Mouse (Mus musculus): Measurements from ENCODE around the gene Tomm22. TPM values are rescaled to one million over a fixed set of nuclear protein-coding genes. Genes with fewer than 3 reads are reported as not detected.

Tomm22 gene
- polyA plus RNA-seq, 1 experiment from 2014 or later, result 327 TPM

GRCm38 (mm10) chr15:79688268-79688956, 17.8 kb downstream of the Tomm22 start:
- peak overlapping the region; percentile 66 for H3K4me2 ChIP-seq
- H3K36me3 ChIP-seq (ENCODE audit: control insufficient read depth, insufficient read depth, low read length), result no peaks in the 10 kb centered on the region
- peak overlapping the region; percentile 79 for H3K4me3 ChIP-seq (ENCODE audit: low read depth, low read length)
- ATAC-seq (ENCODE audit: low FRiP score) (no peak), DNase-seq (ENCODE audit: low spot score, missing footprints) (no peak)
- H3K9me3 ChIP-seq (ENCODE audit: control insufficient read depth, low read length), result no peaks in the 10 kb centered on the region
- WGBS, result 5% methylated on average over 8 of the region's 8 CpGs
- no peaks in the 10 kb centered on the region for H3K27me3 ChIP-seq (ENCODE audit: control insufficient read depth, insufficient read depth, low read length)
- peak overlapping the region; percentile 84 for H3K9ac ChIP-seq (ENCODE audit: low read length)
- peaks cover 41% of the 10 kb centered on the region for H3K4me1 ChIP-seq (ENCODE audit: control insufficient read depth, insufficient read depth, low read length)
- H3K27ac ChIP-seq (ENCODE audit: low read depth, low read length), result peak overlapping the region; percentile 85

GRCm38 (mm10) chr15:79689662-79690425, 19.2 kb downstream of the Tomm22 start:
- H3K4me1 ChIP-seq (ENCODE audit: control insufficient read depth, insufficient read depth, low read length), result peaks cover 41% of the 10 kb centered on the region
- DNase-seq (ENCODE audit: low spot score, missing footprints), result no peak
- WGBS, result 18% methylated on average over 24 of the region's 24 CpGs

GRCm38 (mm10) chr15:79690426-79691022, 19.9 kb downstream of the Tomm22 start, which contains the start of gene Gtpbp1:
TSS of gene Gtpbp1 (plus strand) at chr15:79690845.
- ATAC-seq (ENCODE audit: low FRiP score), result peak; percentile 96
- Histone ChIP-seq H3K4me2 (peak within 1 kb of the TSS; percentile 99), H3K9me3 (ENCODE audit: control insufficient read depth, low read length) (no peaks in the 10 kb centered on the region), H3K27me3 (ENCODE audit: control insufficient read depth, insufficient read depth, low read length) (no peaks in the 10 kb centered on the region), H3K4me3 (ENCODE audit: low read depth, low read length) (peak within 1 kb of the TSS; percentile 95), H3K9ac (ENCODE audit: low read length) (peak within 1 kb of the TSS; percentile 91), H3K27ac (ENCODE audit: low read depth, low read length) (peak within 1 kb of the TSS; percentile 82), H3K36me3 (ENCODE audit: control insufficient read depth, insufficient read depth, low read length) (no peaks in the 10 kb centered on the region), H3K4me1 (ENCODE audit: control insufficient read depth, insufficient read depth, low read length) (peaks cover 34% of the 10 kb centered on the region)
- DNase-seq (ENCODE audit: low spot score, missing footprints), result peak; percentile 98
- under 1% methylated on average over 45 of the region's 45 CpGs for WGBS

More at GRCm38 (mm10) chr15:79689662-79690425, 19.2 kb downstream of the Tomm22 start:
- ATAC-seq (ENCODE audit: low FRiP score), result no peak
- Histone ChIP-seq H3K4me2 (peak overlapping the region; percentile 51), H3K27me3 (ENCODE audit: control insufficient read depth, insufficient read depth, low read length) (no peaks in the 10 kb centered on the region), H3K36me3 (ENCODE audit: control insufficient read depth, insufficient read depth, low read length) (no peaks in the 10 kb centered on the region), H3K4me3 (ENCODE audit: low read depth, low read length) (peak overlapping the region; percentile 95), H3K9me3 (ENCODE audit: control insufficient read depth, low read length) (no peaks in the 10 kb centered on the region), H3K27ac (ENCODE audit: low read depth, low read length) (no peak overlapping the region), H3K9ac (ENCODE audit: low read length) (peak overlapping the region; percentile 30; the same call in 1 of the 2 replicates)

GRCm38 (mm10) chr15:79691023-79691508, 20.4 kb downstream of the Tomm22 start:
- no peaks in the 10 kb centered on the region for H3K27me3 ChIP-seq (ENCODE audit: control insufficient read depth, insufficient read depth, low read length)
- peaks cover 29% of the 10 kb centered on the region for H3K4me1 ChIP-seq (ENCODE audit: control insufficient read depth, insufficient read depth, low read length)
- under 1% methylated on average over 50 of the region's 53 CpGs for WGBS
- DNase-seq (ENCODE audit: low spot score, missing footprints), result no peak
- H3K9me3 ChIP-seq (ENCODE audit: control insufficient read depth, low read length), result no peaks in the 10 kb centered on the region
- H3K36me3 ChIP-seq (ENCODE audit: control insufficient read depth, insufficient read depth, low read length), result peaks cover under 1% of the 10 kb centered on the region; the same call in 1 of the 2 replicates
- H3K9ac ChIP-seq (ENCODE audit: low read length), result peak overlapping the region; percentile 91
- peak overlapping the region; percentile 95 for H3K4me3 ChIP-seq (ENCODE audit: low read depth, low read length)
- peak overlapping the region; percentile 99 for H3K4me2 ChIP-seq
- peak; percentile 54 for ATAC-seq (ENCODE audit: low FRiP score)
- peak overlapping the region; percentile 82 for H3K27ac ChIP-seq (ENCODE audit: low read depth, low read length)

GRCm38 (mm10) chr15:79692334-79692733, 21.7 kb downstream of the Tomm22 start:
- Histone ChIP-seq H3K4me2 (0 out of 2 replicates have a peak overlapping the region, but pooled peaks have one; percentile 2), H3K27ac (ENCODE audit: low read depth, low read length) (no peak overlapping the region), H3K4me3 (ENCODE audit: low read depth, low read length) (no peak overlapping the region), H3K9me3 (ENCODE audit: control insufficient read depth, low read length) (no peaks in the 10 kb centered on the region), H3K4me1 (ENCODE audit: control insufficient read depth, insufficient read depth, low read length) (peaks cover 24% of the 10 kb centered on the region), H3K36me3 (ENCODE audit: control insufficient read depth, insufficient read depth, low read length) (peaks cover 3% of the 10 kb centered on the region; the same call in 1 of the 2 replicates), H3K27me3 (ENCODE audit: control insufficient read depth, insufficient read depth, low read length) (no peaks in the 10 kb centered on the region), H3K9ac (ENCODE audit: low read length) (no peak overlapping the region)
- ATAC-seq (ENCODE audit: low FRiP score) (no peak), DNase-seq (ENCODE audit: low spot score, missing footprints) (no peak)
- WGBS, result 83% methylated on average over 5 of the region's 5 CpGs

GRCm38 (mm10) chr15:79693740-79694139, 23.1 kb downstream of the Tomm22 start:
- no peak overlapping the region for H3K4me3 ChIP-seq (ENCODE audit: low read depth, low read length)
- H3K9ac ChIP-seq (ENCODE audit: low read length), result no peak overlapping the region
- H3K27ac ChIP-seq (ENCODE audit: low read depth, low read length), result no peak overlapping the region
- H3K27me3 ChIP-seq (ENCODE audit: control insufficient read depth, insufficient read depth, low read length), result no peaks in the 10 kb centered on the region
- peaks cover 20% of the 10 kb centered on the region for H3K4me1 ChIP-seq (ENCODE audit: control insufficient read depth, insufficient read depth, low read length)
- H3K4me2 ChIP-seq, result no peak overlapping the region
- 87% methylated on average over 11 of the region's 11 CpGs for WGBS
- ATAC-seq (ENCODE audit: low FRiP score) (no peak), DNase-seq (ENCODE audit: low spot score, missing footprints) (no peak)
- H3K9me3 ChIP-seq (ENCODE audit: control insufficient read depth, low read length), result no peaks in the 10 kb centered on the region
- H3K36me3 ChIP-seq (ENCODE audit: control insufficient read depth, insufficient read depth, low read length), result peaks cover 3% of the 10 kb centered on the region; the same call in 1 of the 2 replicates

- WGBS, result 87% methylated on average over 4 of the region's 4 CpGs
- no peak overlapping the region for H3K4me2 ChIP-seq
- no peak for ATAC-seq (ENCODE audit: low FRiP score)
- H3K9ac ChIP-seq (ENCODE audit: low read length), result no peak overlapping the region
- H3K4me3 ChIP-seq (ENCODE audit: low read depth, low read length), result no peak overlapping the region
- peaks cover 3% of the 10 kb centered on the region; the same call in 1 of the 2 replicates for H3K36me3 ChIP-seq (ENCODE audit: control insufficient read depth, insufficient read depth, low read length)
- no peak overlapping the region for H3K27ac ChIP-seq (ENCODE audit: low read depth, low read length)
- peaks cover 20% of the 10 kb centered on the region for H3K4me1 ChIP-seq (ENCODE audit: control insufficient read depth, insufficient read depth, low read length)
- no peaks in the 10 kb centered on the region for H3K9me3 ChIP-seq (ENCODE audit: control insufficient read depth, low read length)
- no peaks in the 10 kb centered on the region for H3K27me3 ChIP-seq (ENCODE audit: control insufficient read depth, insufficient read depth, low read length)
- no peak for DNase-seq (ENCODE audit: low spot score, missing footprints)
Measured at GRCm38 (mm10) chr15:79694512-79694911, 23.9 kb downstream of the Tomm22 start.

- Histone ChIP-seq H3K4me3 (ENCODE audit: low read depth, low read length) (no peak overlapping the region), H3K4me2 (no peak overlapping the region), H3K9ac (ENCODE audit: low read length) (no peak overlapping the region), H3K9me3 (ENCODE audit: control insufficient read depth, low read length) (no peaks in the 10 kb centered on the region), H3K27ac (ENCODE audit: low read depth, low read length) (no peak overlapping the region), H3K27me3 (ENCODE audit: control insufficient read depth, insufficient read depth, low read length) (no peaks in the 10 kb centered on the region), H3K36me3 (ENCODE audit: control insufficient read depth, insufficient read depth, low read length) (peaks cover 3% of the 10 kb centered on the region; the same call in 1 of the 2 replicates), H3K4me1 (ENCODE audit: control insufficient read depth, insufficient read depth, low read length) (peaks cover 14% of the 10 kb centered on the region)
- ATAC-seq (ENCODE audit: low FRiP score) (no peak), DNase-seq (ENCODE audit: low spot score, missing footprints) (no peak)
- WGBS, result 73% methylated on average over 3 of the region's 3 CpGs
Measured at GRCm38 (mm10) chr15:79695516-79695915, 24.9 kb downstream of the Tomm22 start.
